Mouse (Mus musculus): ENCODE results near the gene Cd207. TPM values are rescaled to one million over a fixed set of nuclear protein-coding genes. Genes with fewer than 3 reads are reported as not detected.

The Cd207 gene
- polyA plus RNA-seq, 1 experiment = not detected

- Histone ChIP-seq H3K27me3 (ENCODE audit: control insufficient read depth, insufficient read depth, low read length) (peaks cover 91% of the 10 kb centered on the region), H3K4me3 (ENCODE audit: low read depth, low read length) (no peak overlapping the region), H3K4me1 (ENCODE audit: control insufficient read depth, insufficient read depth, insufficient read length, low read length) (peaks cover 15% of the 10 kb centered on the region; the same call in 1 of the 2 replicates), H3K27ac (ENCODE audit: insufficient read depth, low read depth, low read length) (no peak overlapping the region), H3K36me3 (ENCODE audit: control insufficient read depth, insufficient read depth, low read length) (no peaks in the 10 kb centered on the region)
- WGBS = 8% methylated on average over 12 of the region's 12 CpGs
- TF ChIP-seq CTCF (IDR thresholded peaks at IDR 0.05; ENCODE audit: extremely low read depth, insufficient read length, insufficient replicate concordance, low read depth, low read length) (no peak), POLR2A (IDR thresholded peaks at IDR 0.05; ENCODE audit: low read depth, low read length) (no peak)
Observed at GRCm38 (mm10) chr6:83713271-83714136, 35.8 kb upstream of the Cd207 start.

GRCm38 (mm10) chr6:83711725-83712475 is 34.2 kb upstream of the Cd207 start:
- 8% methylated on average over 45 of the region's 45 CpGs for WGBS
- Histone ChIP-seq H3K36me3 (ENCODE audit: control insufficient read depth, insufficient read depth, low read length) (no peaks in the 10 kb centered on the region), H3K4me1 (ENCODE audit: control insufficient read depth, insufficient read depth, insufficient read length, low read length) (peaks cover 15% of the 10 kb centered on the region; the same call in 1 of the 2 replicates), H3K4me3 (ENCODE audit: low read depth, low read length) (peak overlapping the region; percentile 58; the same call in 1 of the 2 replicates), H3K27ac (ENCODE audit: insufficient read depth, low read depth, low read length) (no peak overlapping the region), H3K27me3 (ENCODE audit: control insufficient read depth, insufficient read depth, low read length) (peaks cover 90% of the 10 kb centered on the region)
- no peak for TF ChIP-seq CTCF (IDR thresholded peaks at IDR 0.05; ENCODE audit: extremely low read depth, insufficient read length, insufficient replicate concordance, low read depth, low read length)

- WGBS = 2% methylated on average over 46 of the region's 46 CpGs
- H3K27ac ChIP-seq (ENCODE audit: insufficient read depth, low read depth, low read length) = no peak within 1 kb of the TSS
- H3K4me3 ChIP-seq (ENCODE audit: low read depth, low read length) = peak within 1 kb of the TSS; percentile 58
- peaks cover 86% of the 10 kb centered on the region for H3K27me3 ChIP-seq (ENCODE audit: control insufficient read depth, insufficient read depth, low read length)
- no peaks in the 10 kb centered on the region for H3K36me3 ChIP-seq (ENCODE audit: control insufficient read depth, insufficient read depth, low read length)
- no peak for TF ChIP-seq POLR2A (IDR thresholded peaks at IDR 0.05; ENCODE audit: low read depth, low read length)
- peaks cover 15% of the 10 kb centered on the region; the same call in 1 of the 2 replicates for H3K4me1 ChIP-seq (ENCODE audit: control insufficient read depth, insufficient read depth, insufficient read length, low read length)
Observed at GRCm38 (mm10) chr6:83711067-83711675, 33.5 kb upstream of the Cd207 start, which contains the start of gene Vax2. Gene Vax2, plus strand, starts transcription at chr6:83711264.

- TF ChIP-seq POLR2A (IDR thresholded peaks at IDR 0.05; ENCODE audit: low read depth, low read length) (no peak), CTCF (IDR thresholded peaks at IDR 0.05; ENCODE audit: extremely low read depth, insufficient read length, insufficient replicate concordance, low read depth, low read length) (no peak)
- peak overlapping the region; percentile 58 for H3K4me3 ChIP-seq (ENCODE audit: low read depth, low read length)
- H3K4me1 ChIP-seq (ENCODE audit: control insufficient read depth, insufficient read depth, insufficient read length, low read length) = peaks cover 15% of the 10 kb centered on the region; the same call in 1 of the 2 replicates
- WGBS = 3% methylated on average over 32 of the region's 32 CpGs
- H3K36me3 ChIP-seq (ENCODE audit: control insufficient read depth, insufficient read depth, low read length) = no peaks in the 10 kb centered on the region
- no peak overlapping the region for H3K27ac ChIP-seq (ENCODE audit: insufficient read depth, low read depth, low read length)
- H3K27me3 ChIP-seq (ENCODE audit: control insufficient read depth, insufficient read depth, low read length) = peaks cover 82% of the 10 kb centered on the region
Observed at GRCm38 (mm10) chr6:83710361-83711066, 32.9 kb upstream of the Cd207 start.

- 13% methylated on average over 6 of the region's 6 CpGs for WGBS
- no peak for TF ChIP-seq CTCF (IDR thresholded peaks at IDR 0.05; ENCODE audit: extremely low read depth, insufficient read length, insufficient replicate concordance, low read depth, low read length)
- TF ChIP-seq POLR2A (IDR thresholded peaks at IDR 0.05; ENCODE audit: low read depth, low read length) = no peak
- Histone ChIP-seq H3K4me3 (ENCODE audit: low read depth, low read length) (no peak overlapping the region), H3K36me3 (ENCODE audit: control insufficient read depth, insufficient read depth, low read length) (no peaks in the 10 kb centered on the region), H3K4me1 (ENCODE audit: control insufficient read depth, insufficient read depth, insufficient read length, low read length) (peaks cover 15% of the 10 kb centered on the region; the same call in 1 of the 2 replicates), H3K27ac (ENCODE audit: insufficient read depth, low read depth, low read length) (no peak overlapping the region), H3K27me3 (ENCODE audit: control insufficient read depth, insufficient read depth, low read length) (peaks cover 81% of the 10 kb centered on the region)
Observed at GRCm38 (mm10) chr6:83707738-83708510, 30.3 kb upstream of the Cd207 start.

- no peaks in the 10 kb centered on the region for H3K4me1 ChIP-seq (ENCODE audit: control insufficient read depth, insufficient read depth, insufficient read length, low read length)
- H3K4me3 ChIP-seq (ENCODE audit: low read depth, low read length) = no peak overlapping the region
- H3K27me3 ChIP-seq (ENCODE audit: control insufficient read depth, insufficient read depth, low read length) = peaks cover 73% of the 10 kb centered on the region
- H3K36me3 ChIP-seq (ENCODE audit: control insufficient read depth, insufficient read depth, low read length) = no peaks in the 10 kb centered on the region
- 31% methylated on average over 5 of the region's 5 CpGs for WGBS
- no peak overlapping the region for H3K27ac ChIP-seq (ENCODE audit: insufficient read depth, low read depth, low read length)
- TF ChIP-seq POLR2A (IDR thresholded peaks at IDR 0.05; ENCODE audit: low read depth, low read length) (no peak), CTCF (IDR thresholded peaks at IDR 0.05; ENCODE audit: extremely low read depth, insufficient read length, insufficient replicate concordance, low read depth, low read length) (no peak)
Observed at GRCm38 (mm10) chr6:83704701-83705100, 27.0 kb upstream of the Cd207 start.

All from small intestine, adult 2 months (tissue).